Mouse (Mus musculus): ENCODE results near the gene Hspa8.

- no peak for TF ChIP-seq CTCF (IDR thresholded peaks at IDR 0.05; ENCODE audit: low read depth)
- TF ChIP-seq EP300 (optimal IDR thresholded peaks at IDR 0.05): no peak
Measured at GRCm38 (mm10) chr9:40808061-40808906, 7.5 kb downstream of the Hspa8 start.

Data from stomach, postnatal 0 days (tissue).